Mouse (Mus musculus) MEL (cell line): ENCODE measurements around the gene Itpripl2. TPM values are rescaled to one million over a fixed set of nuclear protein-coding genes. Genes with fewer than 3 reads are reported as not detected.

Experiments used
- DNase-seq: peaks from one replicate; pipeline ENCODE4 v3.0.0; 2011; ENCODE audit warnings: low read depth, low spot score
- H3K27ac ChIP-seq: 2 replicates; pipeline ENCODE4 v1.5.1; 2012; ENCODE audit warnings: low read depth, mild to moderate bottlenecking, control low read depth, low read length, moderate library complexity; ENCODE audit not compliant: control insufficient read depth
- H3K27me3 ChIP-seq, 2 experiments: fragments of 150-350 bp in 1 of 2; sonication (generic) in 1 of 2; 2 replicates each; pipeline ENCODE4 v1.6.1; 2012; ENCODE audit warnings: low read length in 2 of 2, mild to moderate bottlenecking in 2 of 2, improper control_type of control experiment in 1 of 2, moderate library complexity in 1 of 2; ENCODE audit not compliant: insufficient read depth in 2 of 2, control insufficient read depth in 1 of 2
- H3K36me3 ChIP-seq, 2 experiments: 2 replicates each; pipeline ENCODE4 v1.6.1; 2012 to 2014; ENCODE audit warnings: low read length in 2 of 2, improper control_type of control experiment in 1 of 2, inconsistent platforms in 1 of 2, mild to moderate bottlenecking in 1 of 2; ENCODE audit not compliant: insufficient read depth in 2 of 2, control insufficient read depth in 1 of 2
- H3K4me1 ChIP-seq, 2 experiments: fragments of 150-350 bp in 1 of 2; sonication (generic) in 1 of 2; 2 replicates each; pipeline ENCODE4 v1.6.1; 2012; ENCODE audit warnings: low read length in 2 of 2, improper control_type of control experiment in 1 of 2, mild to moderate bottlenecking in 1 of 2; ENCODE audit not compliant: insufficient read depth in 2 of 2, control insufficient read depth in 1 of 2
- H3K4me3 ChIP-seq, 2 experiments: fragments of 150-350 bp in 1 of 2; sonication (generic) in 1 of 2; 2 replicates each; pipeline ENCODE4 v1.5.1; 2012; ENCODE audit warnings: low read depth in 2 of 2, low read length in 2 of 2, mild to moderate bottlenecking in 2 of 2, moderate library complexity in 2 of 2, control low read depth in 1 of 2, improper control_type of control experiment in 1 of 2; ENCODE audit not compliant: control insufficient read depth in 1 of 2, insufficient read depth in 1 of 2
- H3K79me2 ChIP-seq: 2 replicates; pipeline ENCODE4 v1.6.1; 2012; ENCODE audit warnings: mild to moderate bottlenecking, low read length, moderate library complexity; ENCODE audit not compliant: control insufficient read depth, poor library complexity, insufficient read depth
- H3K9ac ChIP-seq: 2 replicates; pipeline ENCODE4 v1.6.1; 2012; ENCODE audit warnings: low read depth, mild to moderate bottlenecking, control low read depth, low read length, moderate library complexity; ENCODE audit not compliant: control insufficient read depth, poor library complexity, severe bottlenecking
- H3K9me3 ChIP-seq: fragments of 150-350 bp; sonication (generic); replicated peaks from 2 replicates; pipeline ENCODE4 v1.6.1; 2012; ENCODE audit warnings: mild to moderate bottlenecking, low read length, improper control_type of control experiment, moderate library complexity; ENCODE audit not compliant: insufficient read depth
- CHD1 ChIP-seq: IDR thresholded peaks from 2 replicates; pipeline ENCODE4 v1.6.1; 2012; ENCODE audit warnings: low read depth, mild to moderate bottlenecking, inconsistent platforms, low read length, improper control_type of control experiment
- ELF1 ChIP-seq: IDR thresholded peaks from 2 replicates; pipeline ENCODE4 v1.6.1; 2014; ENCODE audit warnings: low read depth, mild to moderate bottlenecking, inconsistent platforms, low read length, improper control_type of control experiment, moderate library complexity
- GATA1 ChIP-seq: IDR thresholded peaks from 2 replicates; pipeline ENCODE4 v1.6.1; 2011; ENCODE audit warnings: low read depth, low read length, improper control_type of control experiment
- HCFC1 ChIP-seq: IDR thresholded peaks from 2 replicates; pipeline ENCODE4 v1.6.1; 2012; ENCODE audit warnings: low read depth, mild to moderate bottlenecking, inconsistent platforms, low read length, improper control_type of control experiment, moderate library complexity
- JUND ChIP-seq: IDR thresholded peaks from 2 replicates; pipeline ENCODE4 v1.6.1; 2011; ENCODE audit warnings: low read depth, mild to moderate bottlenecking, improper control_type of control experiment, low read length
- KAT2A ChIP-seq: conservative IDR thresholded peaks from 2 replicates; pipeline ENCODE4 v1.6.1; 2012; ENCODE audit warnings: low read depth, low read length, improper control_type of control experiment, inconsistent platforms
- MAFK ChIP-seq: IDR thresholded peaks from 2 replicates; pipeline ENCODE4 v1.6.1; 2011; ENCODE audit warnings: low read depth, mild to moderate bottlenecking, low read length, improper control_type of control experiment, borderline replicate concordance
- MAZ ChIP-seq: IDR thresholded peaks from 2 replicates; pipeline ENCODE4 v1.6.1; 2012; ENCODE audit warnings: low read depth, mild to moderate bottlenecking, inconsistent platforms, low read length, improper control_type of control experiment
- NRF1 ChIP-seq: IDR thresholded peaks from 2 replicates; pipeline ENCODE4 v1.6.1; 2014; ENCODE audit warnings: low read depth, mild to moderate bottlenecking, inconsistent platforms, low read length, improper control_type of control experiment, moderate library complexity; ENCODE audit not compliant: poor library complexity, insufficient read depth, severe bottlenecking
- POLR2AphosphoS2 ChIP-seq: IDR thresholded peaks from 2 replicates; pipeline ENCODE4 v1.6.1; 2011; ENCODE audit warnings: low read length, improper control_type of control experiment
- POLR2AphosphoS5 ChIP-seq: IDR thresholded peaks from 2 replicates; pipeline ENCODE4 v1.6.1; 2012; ENCODE audit warnings: low read depth, borderline replicate concordance, mild to moderate bottlenecking, inconsistent platforms, low read length, moderate library complexity, mixed read lengths
- RAD21 ChIP-seq: IDR thresholded peaks from 2 replicates; pipeline ENCODE4 v1.6.1; 2011; ENCODE audit warnings: mild to moderate bottlenecking, low read depth, low read length, improper control_type of control experiment
- SIN3A ChIP-seq: IDR thresholded peaks from 2 replicates; pipeline ENCODE4 v1.6.1; 2012; ENCODE audit warnings: low read length, improper control_type of control experiment, inconsistent platforms
- TAL1 ChIP-seq: IDR thresholded peaks from 2 replicates; pipeline ENCODE4 v1.6.1; 2012; ENCODE audit warnings: mild to moderate bottlenecking, inconsistent platforms, low read length, moderate library complexity, mixed read lengths
- TBP ChIP-seq: IDR thresholded peaks from 2 replicates; pipeline ENCODE4 v1.8.0; 2011; ENCODE audit warnings: low read depth, low read length, improper control_type of control experiment
- TCF12 ChIP-seq: IDR thresholded peaks from 2 replicates; pipeline ENCODE4 v1.6.1; 2014; ENCODE audit warnings: low read depth, mild to moderate bottlenecking, inconsistent platforms, low read length, improper control_type of control experiment, moderate library complexity
- ZKSCAN1 ChIP-seq: IDR thresholded peaks from 2 replicates; pipeline ENCODE4 v1.6.1; 2012; ENCODE audit warnings: low read depth, mild to moderate bottlenecking, inconsistent platforms, low read length, improper control_type of control experiment, moderate library complexity
- polyA plus RNA-seq, 2 experiments: library from polyadenylated mRNA; stranded (reverse) in 1 of 2; unstranded in 1 of 2; fragments of >175 nt in 1 of 2; fragments of >200 nt in 1 of 2; gene quantifications; 2 replicates each; pipeline versions ENCODE4 v1.2.1 to v1.2.4; 2012; ENCODE audit warnings: low replicate concordance in 2 of 2, low read depth in 1 of 2; ENCODE audit not compliant: insufficient read length in 2 of 2, insufficient read depth in 1 of 2, missing spikeins in 1 of 2
- total RNA-seq: library from RNA; depleted of rRNA; stranded (reverse); fragments of 300-350 nt; gene quantifications from 2 replicates; pipeline ENCODE4 v1.2.3, GENCODE M21; 2012

Itpripl2 gene
- total and polyA plus RNA-seq, 3 experiments, result 4.3 to 4.8 TPM; not detected in 1

GRCm38 (mm10) chr7:118483996-118484395 lies 7.8 kb downstream of the Itpripl2 start:
- DNase-seq, result no peak
- H3K36me3 ChIP-seq, result peaks cover 0 to 10% of the 10 kb centered on the region in 2 experiments; a peak in 2 of 4 replicates
- H3K9me3 ChIP-seq, result no peaks in the 10 kb centered on the region
- H3K9ac ChIP-seq, result no peak overlapping the region
- no peak overlapping the region for H3K27ac ChIP-seq
- TF ChIP-seq JUND (no peak), MAZ (no peak), RAD21 (no peak), NRF1 (no peak), KAT2A (no peak), POLR2AphosphoS2 (no peak), GATA1 (no peak)
- H3K79me2 ChIP-seq, result peaks cover 6% of the 10 kb centered on the region; the same call in 1 of the 2 replicates
- no peaks in the 10 kb centered on the region for H3K27me3 ChIP-seq
- H3K4me3 ChIP-seq, result no peak overlapping the region
- H3K4me1 ChIP-seq, result peaks cover 3 to 8% of the 10 kb centered on the region in 2 experiments; a peak in 3 of 4 replicates

- Histone ChIP-seq H3K9me3 (no peaks in the 10 kb centered on the region), H3K4me3 (no peak overlapping the region), H3K27me3 (no peaks in the 10 kb centered on the region), H3K79me2 (no peaks in the 10 kb centered on the region), H3K9ac (no peak overlapping the region), H3K4me1 (peaks cover 3 to 8% of the 10 kb centered on the region in 2 experiments; a peak in 3 of 4 replicates), H3K36me3 (peaks cover 0 to 5% of the 10 kb centered on the region in 2 experiments; a peak in 2 of 4 replicates), H3K27ac (no peak overlapping the region)
- TF ChIP-seq TAL1 (no peak), POLR2AphosphoS5 (no peak), HCFC1 (no peak), ELF1 (no peak), TCF12 (no peak), ZKSCAN1 (no peak), SIN3A (no peak), TBP (no peak), NRF1 (no peak), KAT2A (no peak), JUND (no peak), CHD1 (no peak), MAFK (no peak), MAZ (no peak)
- DNase-seq, result no peak
Measured at GRCm38 (mm10) chr7:118482001-118482400, 9.8 kb downstream of the Itpripl2 start.
